Mouse (Mus musculus) liver, embryonic 16.5 days (tissue): ENCODE data around the gene Fam173b. TPM values are rescaled to one million over a fixed set of nuclear protein-coding genes. Genes with fewer than 3 reads are reported as not detected.
"Not testable (repeated sequence)": the region's sequence is repeated elsewhere in the genome, so short reads cannot be mapped to it uniquely, and the experiment has no call there.

Experiments used
- ATAC-seq: fragments of 200-750 bp; cut with Nextera tagmentation; 2 replicates; pipeline ENCODE4 v1.8.0; 2017; ENCODE audit warnings: low read depth, mild to moderate bottlenecking, moderate number of reproducible peaks, moderate library complexity
- H3K27ac ChIP-seq: fragments of 300-500 bp; sonication (generic); 2 replicates; pipeline ENCODE4 v1.5.1; 2014; ENCODE audit warnings: mild to moderate bottlenecking, low read length
- H3K27me3 ChIP-seq: fragments of 300-500 bp; sonication (generic); 2 replicates; pipeline ENCODE4 v1.6.1; 2014; ENCODE audit warnings: low read depth, low read length, mixed read lengths; ENCODE audit not compliant: control insufficient read depth, insufficient read depth
- H3K36me3 ChIP-seq: fragments of 300-500 bp; sonication (generic); 2 replicates; pipeline ENCODE4 v1.6.1; 2014; ENCODE audit warnings: mild to moderate bottlenecking; ENCODE audit not compliant: control insufficient read depth, insufficient read depth
- H3K4me1 ChIP-seq: fragments of 300-500 bp; sonication (generic); 2 replicates; pipeline ENCODE4 v1.6.1; 2014; ENCODE audit warnings: low read depth, low read length, mixed read lengths; ENCODE audit not compliant: control insufficient read depth
- H3K4me2 ChIP-seq: fragments of 300-500 bp; sonication (generic); 2 replicates; pipeline ENCODE4 v1.6.1; 2014; ENCODE audit warnings: low read depth, low read length, mixed read lengths
- H3K4me3 ChIP-seq: fragments of 300-500 bp; sonication (generic); 2 replicates; pipeline ENCODE4 v1.5.1; 2014; ENCODE audit warnings: low read depth, mild to moderate bottlenecking, low read length
- H3K9ac ChIP-seq: fragments of 300-500 bp; sonication (generic); 2 replicates; pipeline ENCODE4 v1.6.1; 2014; ENCODE audit warnings: low read depth, low read length
- H3K9me3 ChIP-seq: fragments of 300-500 bp; sonication (generic); replicated peaks from 2 replicates; pipeline ENCODE4 v1.6.1; 2016; ENCODE audit warnings: low read length; ENCODE audit not compliant: control insufficient read depth
- WGBS: fragments of 180-500 bp; shearing (Covaris S2); extraction: QIAGEN DNeasy Blood & Tissue Kit; methylation state at CpG from one replicate; pipeline ENCODE4 v1.1.7; 2014; ENCODE audit not compliant: insufficient replicate concordance; 5-methylcytosine and 5-hydroxymethylcytosine counted together
- polyA plus RNA-seq: library from polyadenylated mRNA; unstranded; fragments of >200 nt; fragmentation: Nextera tagmentation; extraction: Ambion mirVana; gene quantifications from 2 replicates; pipeline ENCODE4 v1.2.1, GENCODE M21; 2015

Gene Fam173b
- polyA plus RNA-seq, 1 experiment from 2014 or later, result 7.1 TPM

DNA sequence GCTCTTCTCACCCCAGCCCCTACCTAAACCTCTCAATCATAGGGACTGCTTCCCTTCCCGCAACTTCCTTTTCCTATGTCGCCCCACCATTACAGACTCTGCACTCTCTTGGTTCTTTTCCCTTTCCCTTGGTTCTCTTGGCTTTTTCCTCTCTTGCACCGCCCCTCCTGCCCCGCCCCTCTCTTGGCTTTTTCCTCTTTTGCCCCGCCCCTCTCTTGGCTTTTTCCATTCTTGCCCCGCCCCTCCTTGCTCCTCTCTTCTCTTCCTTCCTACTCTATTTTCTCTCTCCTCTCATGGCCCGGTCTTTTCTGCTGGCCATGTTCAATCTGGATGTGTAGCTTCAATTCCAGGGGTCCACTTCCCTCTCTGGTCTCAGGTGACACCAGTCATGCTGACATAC, 34.2 kb upstream of the Fam173b start:
- no peak overlapping the region for H3K27ac ChIP-seq
- WGBS, result 46% methylated on average over 7 of the region's 7 CpGs

DNA sequence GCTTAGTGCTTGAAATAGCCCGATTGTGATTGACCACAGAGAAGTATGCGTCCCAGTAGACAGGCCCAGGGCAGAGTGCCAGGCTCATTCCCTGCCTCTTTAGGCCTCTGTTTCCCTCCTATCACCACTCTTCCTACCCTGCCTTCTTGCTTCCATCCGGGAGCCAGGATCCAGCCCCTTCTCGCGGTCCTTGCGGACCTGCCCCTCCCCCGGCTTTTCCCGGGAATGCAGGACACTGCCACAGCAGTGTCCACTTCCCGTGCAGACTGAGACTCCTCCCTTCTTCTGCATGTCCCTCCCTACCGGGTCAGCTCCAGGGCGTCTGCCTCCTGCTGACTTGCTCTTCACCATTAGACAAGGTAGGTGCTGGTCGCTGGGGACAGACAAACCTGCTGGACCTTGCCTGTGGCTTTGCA, 33.1 kb upstream of the Fam173b start:
- no peaks in the 10 kb centered on the region for H3K27me3 ChIP-seq
- H3K9me3 ChIP-seq, result no peaks in the 10 kb centered on the region
- H3K9ac ChIP-seq, result no peak overlapping the region
- H3K27ac ChIP-seq, result no peak overlapping the region
- ATAC-seq, result peak; percentile 71
- H3K4me2 ChIP-seq, result peak overlapping the region; percentile 37
- peak overlapping the region; percentile 32 for H3K4me3 ChIP-seq
- H3K36me3 ChIP-seq, result no peaks in the 10 kb centered on the region
- peaks cover 21% of the 10 kb centered on the region for H3K4me1 ChIP-seq
- WGBS, result 47% methylated on average over 12 of the region's 12 CpGs

More for the DNA sequence above, 34.2 kb upstream of the Fam173b start:
- H3K4me3 ChIP-seq, result no peak overlapping the region
- H3K9ac ChIP-seq, result no peak overlapping the region
- H3K36me3 ChIP-seq, result no peaks in the 10 kb centered on the region
- H3K9me3 ChIP-seq, result no peaks in the 10 kb centered on the region
- no peak for ATAC-seq
- no peak overlapping the region for H3K4me2 ChIP-seq
- H3K27me3 ChIP-seq, result no peaks in the 10 kb centered on the region
- H3K4me1 ChIP-seq, result peaks cover 12% of the 10 kb centered on the region

DNA sequence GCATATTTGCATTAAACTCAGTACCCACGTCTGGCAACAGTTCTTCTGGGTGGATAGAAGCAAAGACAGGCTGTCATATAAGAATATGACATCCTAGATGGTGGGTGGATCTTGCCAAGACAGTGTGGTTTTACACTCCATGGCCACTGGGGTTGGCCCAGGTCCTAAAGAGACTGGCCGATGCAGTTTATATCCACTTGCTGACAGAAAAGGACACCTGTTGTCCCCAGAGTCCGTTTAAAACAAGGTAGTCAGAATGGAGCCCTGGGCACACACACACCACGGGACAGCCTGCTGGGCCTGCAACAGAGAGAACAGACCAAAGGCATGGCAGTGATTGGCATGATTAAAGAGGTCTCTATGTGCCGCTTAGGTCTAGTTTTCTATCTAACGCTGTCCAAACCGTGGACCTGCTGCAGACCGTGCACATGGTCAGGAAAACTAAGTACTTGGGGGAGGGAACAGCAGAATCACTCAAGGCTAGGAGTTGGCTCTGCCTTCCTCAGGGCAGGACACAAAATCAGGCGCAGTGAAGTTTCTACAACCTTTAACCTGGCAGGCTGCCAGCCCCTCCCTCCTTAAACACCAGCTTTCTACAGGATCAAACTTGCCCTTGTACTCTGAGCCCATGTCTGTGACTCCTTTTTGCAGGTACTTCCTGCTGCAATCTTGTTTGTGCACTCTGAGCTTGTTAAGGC, 32.2 kb upstream of the Fam173b start:
- no peak overlapping the region for H3K4me3 ChIP-seq
- ATAC-seq, result peak; percentile 18; the same call in 1 of the 2 replicates

DNA sequence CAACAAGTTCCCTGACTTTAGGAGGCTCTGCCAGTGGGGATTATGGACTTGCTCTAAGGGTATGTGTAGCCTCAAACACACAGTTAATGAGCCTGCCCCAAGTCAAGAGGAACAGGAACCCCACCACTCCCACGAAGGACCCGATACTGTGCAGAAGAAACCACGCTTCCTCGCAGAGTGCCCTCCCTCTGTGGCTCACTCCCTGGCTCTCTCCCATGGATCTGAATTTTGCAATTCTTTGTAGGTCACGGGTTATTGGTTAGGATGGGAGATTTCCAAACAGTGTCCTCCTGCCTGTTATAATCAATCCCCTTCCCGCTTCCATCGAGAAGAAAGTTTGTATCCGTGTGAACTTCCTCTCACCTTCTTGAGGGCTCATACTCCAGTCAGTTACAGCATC, 30.7 kb upstream of the Fam173b start:
- Histone ChIP-seq H3K9ac (no peak overlapping the region), H3K27ac (0 out of 2 replicates have a peak overlapping the region, but pooled peaks have one; percentile 15), H3K4me2 (no peak overlapping the region), H3K27me3 (no peaks in the 10 kb centered on the region), H3K9me3 (no peaks in the 10 kb centered on the region), H3K4me1 (peaks cover 21% of the 10 kb centered on the region), H3K36me3 (no peaks in the 10 kb centered on the region), H3K4me3 (no peak overlapping the region)
- ATAC-seq, result no peak
- 49% methylated on average over 8 of the region's 8 CpGs for WGBS

More for the DNA sequence above, 32.2 kb upstream of the Fam173b start:
- Histone ChIP-seq H3K9me3 (no peaks in the 10 kb centered on the region), H3K9ac (no peak overlapping the region), H3K4me2 (peak overlapping the region; percentile 37), H3K36me3 (no peaks in the 10 kb centered on the region), H3K27ac (0 out of 2 replicates have a peak overlapping the region, but pooled peaks have one; percentile 1), H3K27me3 (no peaks in the 10 kb centered on the region), H3K4me1 (peaks cover 21% of the 10 kb centered on the region)
- 56% methylated on average over 9 of the region's 9 CpGs for WGBS

DNA sequence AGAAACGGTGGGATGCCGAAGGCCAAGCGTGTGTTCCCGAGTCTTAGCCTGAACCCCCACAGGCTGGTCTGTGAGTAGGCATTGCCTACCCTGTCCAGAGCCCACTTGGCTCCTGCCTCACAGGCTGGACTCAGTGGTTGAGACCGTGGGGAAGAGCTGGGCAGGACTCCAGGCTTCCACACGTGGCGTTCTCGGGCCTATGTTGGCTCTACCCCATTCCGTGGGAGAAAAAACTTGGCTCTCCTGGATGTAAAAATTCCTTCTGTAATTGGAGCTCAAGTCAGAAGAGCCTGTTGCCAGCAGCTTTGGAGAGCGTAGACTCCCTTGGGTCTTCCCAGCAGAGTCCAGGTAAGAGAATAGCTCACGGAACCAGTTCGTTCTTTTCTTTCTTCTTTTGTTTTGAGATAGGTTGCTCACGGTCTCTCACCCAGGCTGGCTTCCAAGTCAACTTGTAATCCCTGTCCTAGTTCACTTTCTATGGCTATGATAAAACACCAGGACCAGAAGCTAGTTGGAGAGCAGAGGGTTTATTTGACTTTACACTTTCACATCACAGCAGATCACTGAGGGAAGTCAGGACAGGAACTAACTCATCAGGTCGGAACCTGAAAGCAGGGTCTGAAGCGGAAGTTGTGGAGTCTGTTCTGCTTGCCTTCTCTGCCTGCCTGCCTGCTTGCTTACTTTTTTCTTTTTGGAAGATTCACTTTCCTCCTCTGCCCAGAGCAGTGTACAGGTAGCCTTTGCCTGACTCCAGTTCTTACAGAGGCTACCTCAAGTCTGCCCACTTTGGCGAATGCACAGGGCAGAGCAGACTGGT, 29.5 kb upstream of the Fam173b start:
- Histone ChIP-seq H3K4me3 (no peak overlapping the region), H3K9me3 (no peaks in the 10 kb centered on the region), H3K36me3 (no peaks in the 10 kb centered on the region), H3K9ac (no peak overlapping the region), H3K27ac (no peak overlapping the region), H3K27me3 (no peaks in the 10 kb centered on the region), H3K4me2 (no peak overlapping the region), H3K4me1 (peaks cover 21% of the 10 kb centered on the region)
- WGBS, result 78% methylated on average over 16 of the region's 16 CpGs
- no peak for ATAC-seq

DNA sequence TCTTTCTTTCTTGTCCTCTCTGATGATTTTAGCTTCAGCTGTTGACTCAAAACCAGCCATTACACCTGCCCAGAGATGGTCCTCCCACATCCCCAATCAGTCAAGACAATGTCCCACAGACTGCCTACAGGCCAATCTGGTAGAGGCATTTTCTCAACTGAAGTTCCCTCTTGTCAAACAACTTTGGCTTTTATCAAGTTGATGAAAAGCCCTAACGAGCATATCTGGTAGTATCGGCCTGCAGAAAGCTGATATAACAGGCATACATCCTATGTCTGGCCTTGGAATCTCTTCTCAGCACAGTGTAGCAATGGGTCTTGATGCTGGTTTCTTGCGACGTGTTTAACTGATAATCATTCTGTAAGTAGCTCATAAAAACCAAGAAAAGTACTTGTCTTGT, 28.4 kb upstream of the Fam173b start:
- Histone ChIP-seq H3K4me3 (no peak overlapping the region), H3K9ac (no peak overlapping the region), H3K4me1 (peaks cover 21% of the 10 kb centered on the region), H3K9me3 (no peaks in the 10 kb centered on the region), H3K27me3 (no peaks in the 10 kb centered on the region), H3K4me2 (no peak overlapping the region), H3K36me3 (no peaks in the 10 kb centered on the region), H3K27ac (peak overlapping the region; percentile 14; the same call in 1 of the 2 replicates)
- 23% methylated on average over 4 of the region's 4 CpGs for WGBS
- ATAC-seq, result peak; percentile 58

DNA sequence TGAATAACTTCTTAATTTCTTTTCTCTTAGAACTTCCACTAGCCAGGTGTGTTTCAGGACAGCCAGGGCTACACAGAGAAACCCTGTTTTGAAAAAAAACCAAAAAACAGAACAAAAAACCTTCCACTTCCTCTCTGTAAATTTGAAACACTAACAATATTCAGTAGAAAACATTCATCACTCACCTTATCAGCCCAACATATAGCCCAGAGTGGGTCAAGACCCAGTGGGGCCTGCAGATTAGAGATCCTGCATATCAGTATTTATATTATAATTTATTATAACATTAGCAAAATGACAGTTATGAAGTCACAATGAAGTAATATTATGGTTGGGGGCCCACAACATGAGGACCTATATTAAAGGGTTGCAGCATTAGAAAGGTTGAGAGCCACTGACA, 28.0 kb upstream of the Fam173b start:
- Histone ChIP-seq H3K4me1 (peaks cover 21% of the 10 kb centered on the region), H3K9ac (no peak overlapping the region), H3K4me3 (no peak overlapping the region), H3K4me2 (no peak overlapping the region), H3K27ac (peak overlapping the region; percentile 14; the same call in 1 of the 2 replicates), H3K9me3 (no peaks in the 10 kb centered on the region), H3K36me3 (no peaks in the 10 kb centered on the region), H3K27me3 (no peaks in the 10 kb centered on the region)
- ATAC-seq, result 0 out of 2 replicates have a peak, but pooled peaks have one; percentile 34

DNA sequence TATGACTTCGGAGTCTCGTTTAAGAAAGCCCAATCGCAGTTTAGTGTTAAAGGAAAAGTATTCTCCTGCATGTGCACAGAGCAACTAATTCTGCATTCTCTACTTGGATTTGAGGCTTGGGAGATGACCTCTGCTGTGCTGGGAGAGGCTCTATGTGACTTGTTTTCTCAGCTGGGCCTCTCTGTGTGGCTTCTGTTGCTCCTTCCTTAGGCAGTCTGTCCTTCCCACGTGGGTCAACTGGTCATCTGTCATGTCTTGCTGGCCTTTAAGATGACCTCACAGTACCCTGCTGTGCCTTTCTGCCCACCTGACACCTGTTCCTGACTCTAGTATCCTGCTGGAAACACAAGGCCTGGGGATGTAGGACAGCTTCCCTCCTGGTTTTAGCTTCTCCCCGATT, 25.6 kb upstream of the Fam173b start:
- Histone ChIP-seq H3K27me3 (no peaks in the 10 kb centered on the region), H3K9ac (no peak overlapping the region), H3K36me3 (no peaks in the 10 kb centered on the region), H3K4me1 (peaks cover 16% of the 10 kb centered on the region), H3K4me3 (no peak overlapping the region), H3K4me2 (no peak overlapping the region), H3K9me3 (no peaks in the 10 kb centered on the region), H3K27ac (no peak overlapping the region)
- WGBS, result 61% methylated on average over 5 of the region's 5 CpGs
- ATAC-seq, result no peak

DNA sequence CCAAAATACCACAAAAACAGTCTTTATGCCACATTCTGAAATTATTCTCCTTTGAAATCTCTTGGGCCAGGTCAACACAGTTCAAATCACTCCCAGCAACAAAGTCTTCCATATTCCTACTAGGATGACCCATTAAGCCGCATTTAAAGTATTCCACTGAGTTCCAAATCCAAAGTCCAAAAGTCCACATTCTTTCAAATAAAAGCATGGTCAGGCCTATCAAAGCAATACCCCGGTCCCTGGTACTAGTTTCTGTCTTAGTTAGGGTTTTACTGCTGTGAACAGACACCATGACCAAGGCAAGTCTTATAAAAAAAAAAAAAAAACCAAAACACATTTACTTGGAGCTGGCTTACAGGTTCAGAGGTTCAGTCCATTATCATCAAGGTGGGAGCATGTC, 20.6 kb upstream of the Fam173b start:
- H3K4me1 ChIP-seq, H3K9me3 ChIP-seq, H3K9ac ChIP-seq, H3K4me3 ChIP-seq, H3K27ac ChIP-seq, ATAC-seq, H3K4me2 ChIP-seq, H3K36me3 ChIP-seq, H3K27me3 ChIP-seq: not testable (repeated sequence)
- WGBS, result 74% methylated on average over 2 of the region's 2 CpGs
